Mouse (Mus musculus): Measurements from ENCODE around the gene Fam178b. TPM values are rescaled to one million over a fixed set of nuclear protein-coding genes. Genes with fewer than 3 reads are reported as not detected.

The Fam178b gene
- polyA plus RNA-seq, 1 experiment from 2014 or later: not detected

DNA sequence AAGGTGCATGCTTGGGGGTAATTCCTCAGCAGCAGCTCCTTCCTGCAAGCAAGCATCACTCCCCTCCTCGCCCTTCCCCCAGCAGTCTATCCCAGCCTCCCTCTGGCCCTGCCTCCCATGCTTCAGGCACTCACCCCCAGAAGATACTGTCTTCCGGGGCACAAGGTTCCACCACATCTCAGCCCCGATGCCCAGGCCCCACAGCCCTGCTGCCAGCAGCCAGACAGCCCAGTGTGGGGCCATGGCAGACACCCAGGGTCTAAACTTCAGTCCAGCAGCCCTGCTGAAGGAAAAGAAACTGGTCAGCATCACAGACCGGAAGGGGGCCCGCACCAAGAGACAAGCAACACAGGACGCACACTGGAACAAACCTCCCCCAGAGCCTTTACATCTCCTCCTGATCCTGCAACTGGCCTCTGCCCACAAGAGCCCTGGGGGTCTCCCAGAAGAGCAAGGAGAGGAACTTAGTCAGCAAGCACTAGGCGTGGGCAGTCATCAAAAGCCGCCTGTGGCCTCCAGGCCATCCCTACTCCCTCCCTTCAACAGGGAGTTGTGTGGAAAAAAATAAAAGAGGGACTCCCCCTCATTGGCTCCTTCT lies 127.1 kb downstream of the Fam178b start:
- Histone ChIP-seq H3K4me1 (ENCODE audit: control insufficient read depth, insufficient read depth, low read length) (peaks cover 15% of the 10 kb centered on the region), H3K9me3 (replicated peaks; ENCODE audit: control insufficient read depth, low read length) (no peaks in the 10 kb centered on the region), H3K4me3 (ENCODE audit: low read depth, low read length) (peak overlapping the region; percentile 95), H3K27me3 (ENCODE audit: control insufficient read depth, insufficient read depth, low read length) (no peaks in the 10 kb centered on the region), H3K4me2 (ENCODE audit: low read depth, low read length) (peak overlapping the region; percentile 78), H3K9ac (replicated peaks; ENCODE audit: low read length) (peak overlapping the region; percentile 89), H3K36me3 (replicated peaks; ENCODE audit: control insufficient read depth, insufficient read depth, low read depth, low read length) (peaks cover 22% of the 10 kb centered on the region), H3K27ac (replicated peaks; ENCODE audit: low read depth, low read length) (peak overlapping the region; percentile 96)
- peak; percentile 46 for DNase-seq (ENCODE audit: low spot score)
- ATAC-seq (replicated peaks; ENCODE audit: insufficient number of reproducible peaks, low FRiP score, low TSS enrichment, low read depth): no peak
- WGBS: 3% methylated on average over 8 of the region's 8 CpGs

- H3K27me3 ChIP-seq (ENCODE audit: control insufficient read depth, insufficient read depth, low read length): no peaks in the 10 kb centered on the region
- H3K4me2 ChIP-seq (ENCODE audit: low read depth, low read length): peak overlapping the region; percentile 78
- no peaks in the 10 kb centered on the region for H3K9me3 ChIP-seq (replicated peaks; ENCODE audit: control insufficient read depth, low read length)
- ATAC-seq (replicated peaks; ENCODE audit: insufficient number of reproducible peaks, low FRiP score, low TSS enrichment, low read depth) (no peak), DNase-seq (ENCODE audit: low spot score) (no peak)
- peak overlapping the region; percentile 89; the same call in 1 of the 2 replicates for H3K9ac ChIP-seq (replicated peaks; ENCODE audit: low read length)
- H3K27ac ChIP-seq (replicated peaks; ENCODE audit: low read depth, low read length): peak overlapping the region; percentile 96
- peak overlapping the region; percentile 95 for H3K4me3 ChIP-seq (ENCODE audit: low read depth, low read length)
- WGBS: 71% methylated on average over 21 of the region's 21 CpGs
- peaks cover 29% of the 10 kb centered on the region for H3K36me3 ChIP-seq (replicated peaks; ENCODE audit: control insufficient read depth, insufficient read depth, low read depth, low read length)
- H3K4me1 ChIP-seq (ENCODE audit: control insufficient read depth, insufficient read depth, low read length): peaks cover 17% of the 10 kb centered on the region
Measured at GRCm38 (mm10) chr1:36554633-36555399, 128.2 kb downstream of the Fam178b start.

GRCm38 (mm10) chr1:36552506-36552905 lies 130.5 kb downstream of the Fam178b start:
- no peak overlapping the region for H3K4me2 ChIP-seq (ENCODE audit: low read depth, low read length)
- ATAC-seq (replicated peaks; ENCODE audit: insufficient number of reproducible peaks, low FRiP score, low TSS enrichment, low read depth) (no peak), DNase-seq (ENCODE audit: low spot score) (no peak)
- H3K27me3 ChIP-seq (ENCODE audit: control insufficient read depth, insufficient read depth, low read length): no peaks in the 10 kb centered on the region
- H3K36me3 ChIP-seq (replicated peaks; ENCODE audit: control insufficient read depth, insufficient read depth, low read depth, low read length): peaks cover 32% of the 10 kb centered on the region
- H3K9me3 ChIP-seq (replicated peaks; ENCODE audit: control insufficient read depth, low read length): no peaks in the 10 kb centered on the region
- H3K4me3 ChIP-seq (ENCODE audit: low read depth, low read length): no peak overlapping the region
- no peak overlapping the region for H3K27ac ChIP-seq (replicated peaks; ENCODE audit: low read depth, low read length)
- H3K4me1 ChIP-seq (ENCODE audit: control insufficient read depth, insufficient read depth, low read length): peaks cover 18% of the 10 kb centered on the region
- H3K9ac ChIP-seq (replicated peaks; ENCODE audit: low read length): peak overlapping the region; percentile 18; the same call in 1 of the 2 replicates
- 95% methylated on average over 16 of the region's 16 CpGs for WGBS

- Histone ChIP-seq H3K27me3 (ENCODE audit: control insufficient read depth, insufficient read depth, low read length) (no peaks in the 10 kb centered on the region), H3K9me3 (replicated peaks; ENCODE audit: control insufficient read depth, low read length) (no peaks in the 10 kb centered on the region), H3K4me1 (ENCODE audit: control insufficient read depth, insufficient read depth, low read length) (peaks cover 19% of the 10 kb centered on the region), H3K4me2 (ENCODE audit: low read depth, low read length) (no peak overlapping the region), H3K4me3 (ENCODE audit: low read depth, low read length) (no peak overlapping the region), H3K27ac (replicated peaks; ENCODE audit: low read depth, low read length) (no peak overlapping the region), H3K36me3 (replicated peaks; ENCODE audit: control insufficient read depth, insufficient read depth, low read depth, low read length) (peaks cover 32% of the 10 kb centered on the region), H3K9ac (replicated peaks; ENCODE audit: low read length) (no peak overlapping the region)
- WGBS: 86% methylated on average over 17 of the region's 17 CpGs
- ATAC-seq (replicated peaks; ENCODE audit: insufficient number of reproducible peaks, low FRiP score, low TSS enrichment, low read depth): no peak
- no peak for DNase-seq (ENCODE audit: low spot score)
Measured at GRCm38 (mm10) chr1:36551904-36552303, 131.1 kb downstream of the Fam178b start.

DNA sequence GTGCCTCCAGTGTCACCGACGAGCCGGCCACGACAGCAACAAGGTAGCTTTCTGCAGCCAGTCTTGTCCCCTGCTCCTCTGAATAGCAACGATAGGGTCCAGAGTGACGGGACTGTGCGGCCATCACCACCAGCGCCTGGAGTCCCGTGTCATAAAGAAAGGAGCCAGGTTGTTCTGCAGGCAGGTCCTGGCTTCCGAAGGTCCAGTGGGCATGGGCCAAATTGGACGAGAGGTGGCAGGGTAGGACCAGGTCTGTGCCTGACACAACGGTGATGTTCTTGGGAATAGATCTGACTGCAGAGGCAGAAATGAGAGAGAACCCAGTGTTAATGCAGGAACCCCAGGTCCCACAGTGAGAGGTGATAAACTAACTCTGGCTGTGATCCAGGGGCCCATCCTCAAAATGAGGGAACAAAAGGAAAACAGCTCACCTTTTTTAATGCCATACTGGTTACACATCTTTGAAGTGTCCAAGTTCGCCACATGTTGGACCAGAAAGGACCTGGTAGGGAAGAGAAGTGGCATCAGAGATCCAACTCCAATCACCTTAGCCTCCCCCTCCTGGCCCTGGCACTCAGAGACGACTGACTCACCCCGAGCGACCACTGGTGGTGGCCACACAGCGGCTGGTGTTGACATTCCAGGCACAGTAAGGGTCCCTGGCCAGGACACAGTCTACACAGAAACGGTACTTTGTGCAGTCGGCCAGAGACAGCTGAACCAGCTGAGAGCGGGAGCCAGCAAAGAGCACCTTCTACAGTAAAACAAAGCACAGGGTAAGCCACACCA lies 132.7 kb downstream of the Fam178b start:
- DNase-seq (ENCODE audit: low spot score): no peak
- no peak overlapping the region for H3K27ac ChIP-seq (replicated peaks; ENCODE audit: low read depth, low read length)
- no peaks in the 10 kb centered on the region for H3K27me3 ChIP-seq (ENCODE audit: control insufficient read depth, insufficient read depth, low read length)
- H3K4me1 ChIP-seq (ENCODE audit: control insufficient read depth, insufficient read depth, low read length): peaks cover 16% of the 10 kb centered on the region
- no peak overlapping the region for H3K4me3 ChIP-seq (ENCODE audit: low read depth, low read length)
- ATAC-seq (replicated peaks; ENCODE audit: insufficient number of reproducible peaks, low FRiP score, low TSS enrichment, low read depth): no peak
- no peaks in the 10 kb centered on the region for H3K9me3 ChIP-seq (replicated peaks; ENCODE audit: control insufficient read depth, low read length)
- no peak overlapping the region for H3K9ac ChIP-seq (replicated peaks; ENCODE audit: low read length)
- WGBS: 76% methylated on average over 20 of the region's 20 CpGs
- peaks cover 32% of the 10 kb centered on the region for H3K36me3 ChIP-seq (replicated peaks; ENCODE audit: control insufficient read depth, insufficient read depth, low read depth, low read length)
- H3K4me2 ChIP-seq (ENCODE audit: low read depth, low read length): no peak overlapping the region

GRCm38 (mm10) chr1:36549491-36549890 lies 133.5 kb downstream of the Fam178b start:
- ATAC-seq (replicated peaks; ENCODE audit: insufficient number of reproducible peaks, low FRiP score, low TSS enrichment, low read depth) (no peak), DNase-seq (ENCODE audit: low spot score) (no peak)
- Histone ChIP-seq H3K27ac (replicated peaks; ENCODE audit: low read depth, low read length) (no peak overlapping the region), H3K9ac (replicated peaks; ENCODE audit: low read length) (no peak overlapping the region), H3K4me2 (ENCODE audit: low read depth, low read length) (no peak overlapping the region), H3K36me3 (replicated peaks; ENCODE audit: control insufficient read depth, insufficient read depth, low read depth, low read length) (peaks cover 32% of the 10 kb centered on the region), H3K9me3 (replicated peaks; ENCODE audit: control insufficient read depth, low read length) (no peaks in the 10 kb centered on the region), H3K4me3 (ENCODE audit: low read depth, low read length) (no peak overlapping the region), H3K4me1 (ENCODE audit: control insufficient read depth, insufficient read depth, low read length) (peaks cover 10% of the 10 kb centered on the region), H3K27me3 (ENCODE audit: control insufficient read depth, insufficient read depth, low read length) (no peaks in the 10 kb centered on the region)
- WGBS: 86% methylated on average over 18 of the region's 18 CpGs

- H3K9ac ChIP-seq (replicated peaks; ENCODE audit: low read length): no peak overlapping the region
- H3K4me2 ChIP-seq (ENCODE audit: low read depth, low read length): no peak overlapping the region
- H3K27ac ChIP-seq (replicated peaks; ENCODE audit: low read depth, low read length): no peak overlapping the region
- H3K4me3 ChIP-seq (ENCODE audit: low read depth, low read length): no peak overlapping the region; the same call in 1 of the 2 replicates
- no peak for DNase-seq (ENCODE audit: low spot score)
- peaks cover 32% of the 10 kb centered on the region for H3K36me3 ChIP-seq (replicated peaks; ENCODE audit: control insufficient read depth, insufficient read depth, low read depth, low read length)
- no peaks in the 10 kb centered on the region for H3K27me3 ChIP-seq (ENCODE audit: control insufficient read depth, insufficient read depth, low read length)
- H3K9me3 ChIP-seq (replicated peaks; ENCODE audit: control insufficient read depth, low read length): no peaks in the 10 kb centered on the region
- 55% methylated on average over 8 of the region's 8 CpGs for WGBS
- no peak for ATAC-seq (replicated peaks; ENCODE audit: insufficient number of reproducible peaks, low FRiP score, low TSS enrichment, low read depth)
- peaks cover 10% of the 10 kb centered on the region for H3K4me1 ChIP-seq (ENCODE audit: control insufficient read depth, insufficient read depth, low read length)
Measured at GRCm38 (mm10) chr1:36548771-36549170, 134.2 kb downstream of the Fam178b start.
